Mouse (Mus musculus) lung, adult 10 weeks (tissue): Measurements from ENCODE around the gene Pnpla8. TPM values are rescaled to one million over a fixed set of nuclear protein-coding genes. Genes with fewer than 3 reads are reported as not detected.

ENCODE experiments used
- polyA plus RNA-seq: library from polyadenylated mRNA; stranded (reverse); fragments of 350-450 nt; fragmentation: Illumina TruSeq; extraction: RNeasy Lipid Tissue Mini Kit (QIAGEN cat#74804); gene quantifications from one replicate; pipeline ENCODE4 v1.2.3, GENCODE M21; 2014; ENCODE audit warnings: low read depth, low replicate concordance; ENCODE audit not compliant: insufficient read depth

Gene Pnpla8
- polyA plus RNA-seq, result 38.6 TPM

GRCm38 (mm10) chr12:44221070-44221469, at the start of gene Pnpla8:
Gene Pnpla8, plus strand, starts transcription at chr12:44221370.

DNA sequence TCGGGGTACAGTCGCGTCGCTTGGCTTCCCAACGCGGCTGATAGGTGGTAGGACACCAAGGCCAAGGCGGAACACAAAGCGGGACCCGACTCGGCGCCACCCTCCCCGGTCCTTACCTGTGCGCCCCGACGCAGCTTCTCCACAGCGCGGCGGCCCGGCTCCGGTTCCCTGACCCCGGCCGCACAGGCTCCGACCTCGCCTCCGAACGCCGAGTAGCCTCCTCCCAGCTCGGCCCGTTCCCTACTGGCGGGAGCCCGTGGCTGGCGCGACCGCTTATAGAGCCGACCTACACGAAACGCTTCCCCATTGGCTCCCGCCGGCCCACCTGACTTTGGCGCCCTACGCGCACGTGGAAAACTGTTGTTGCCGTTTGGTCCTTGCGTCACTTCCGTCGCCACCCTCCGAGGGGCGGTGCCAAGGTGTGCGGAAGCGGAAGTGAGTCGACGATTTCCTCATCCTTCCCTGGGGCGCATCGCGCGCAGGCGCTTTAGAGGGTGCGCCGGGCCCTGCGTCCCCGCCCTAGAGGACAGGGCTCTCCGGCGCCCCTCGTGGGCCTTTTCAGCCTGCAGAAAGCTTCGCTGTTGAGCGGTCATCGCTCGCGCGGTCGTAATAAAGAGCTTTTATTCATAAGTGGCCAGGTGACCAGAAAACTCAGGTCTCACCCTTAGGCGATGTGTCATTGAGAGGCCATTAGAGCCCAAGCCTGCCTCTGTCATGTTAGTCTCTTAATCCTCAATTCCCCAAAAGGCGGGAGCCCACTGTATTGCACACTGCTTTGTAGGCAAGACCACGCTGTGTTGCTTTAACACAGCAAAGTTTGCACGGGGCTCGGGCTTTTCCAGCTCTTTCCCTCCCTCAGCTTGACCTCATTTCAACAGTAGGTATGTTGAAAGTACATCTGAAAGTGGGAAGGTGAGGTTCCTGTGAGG, 11.1 kb upstream of the Pnpla8 start, which contains the start of gene Dnajb9:
Gene Dnajb9, minus strand, starts transcription at position 503 of the 929 bp plus-strand sequence.

DNA sequence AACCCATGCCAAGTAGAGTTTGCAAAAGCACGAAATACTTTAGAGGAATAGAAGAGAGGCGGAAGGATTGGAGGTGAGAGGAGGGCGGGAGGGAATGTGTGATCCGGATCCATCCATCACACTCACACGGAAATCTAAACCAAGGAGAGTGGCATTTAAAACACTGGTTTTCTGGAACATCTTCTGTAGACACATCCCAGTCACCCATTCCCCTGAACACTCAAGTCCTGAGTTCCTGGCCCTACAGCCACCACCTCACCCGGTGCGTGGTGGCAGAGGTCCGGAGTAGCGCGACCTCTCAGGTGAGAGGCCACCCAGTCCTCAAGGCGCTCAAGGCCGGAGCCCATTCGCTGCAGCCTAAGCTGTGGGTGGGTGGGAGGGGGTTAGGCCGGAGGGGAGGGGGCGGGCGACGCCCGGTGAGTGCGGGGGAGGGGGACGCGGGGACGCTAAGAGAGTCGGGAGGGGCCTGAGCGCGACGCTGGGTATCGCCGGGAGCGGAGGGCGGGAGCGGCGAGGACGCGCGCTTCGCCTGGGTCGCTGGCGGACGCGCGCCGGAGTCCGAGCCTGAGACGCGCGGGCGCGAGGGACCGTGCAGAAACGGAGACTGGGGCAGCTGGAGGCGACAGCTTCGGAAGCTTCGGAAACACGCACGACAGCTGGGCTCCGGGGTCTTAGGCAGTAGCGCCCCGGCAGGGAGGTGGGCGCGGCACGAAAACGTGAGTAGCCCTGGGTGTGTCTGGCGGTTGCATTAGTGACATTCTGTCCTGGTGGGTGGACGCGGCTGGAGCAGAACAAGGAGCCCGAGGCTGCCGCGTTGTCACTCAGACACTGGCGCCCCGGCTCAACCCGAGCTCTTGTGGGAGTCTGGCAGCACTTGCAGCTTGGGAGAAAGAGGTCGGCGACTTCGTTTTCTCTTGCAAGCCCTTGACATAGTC, 107.5 kb downstream of the Pnpla8 start, which contains the start of gene Nrcam:
Gene Nrcam, plus strand, starts transcription at position 505 of the 935 bp plus-strand sequence.

Other genes starting within 250 kb of the Pnpla8 start
- gene Dnajb9, start 11.0 kb upstream of the Pnpla8 start, polyA plus RNA-seq, result 40.3 TPM
- gene Nrcam, start 107.5 kb downstream of the Pnpla8 start, polyA plus RNA-seq, result 5.0 TPM